10 mouse cellular contexts compared by ENCODE assay signal in genomic region chr10:114805884-114806283, GRCm38 (mm10). TPM values are rescaled to one million over a fixed set of nuclear protein-coding genes. Genes with fewer than 3 reads are reported as not detected.
A peak's percentile ranks its signal among the peaks of the same experiment; 100 is the strongest.
DNase-seq lines count a peak whose midpoint lies in the region; ATAC-seq and TF ChIP-seq lines count a peak whose summit lies in the region.
"Had no signal": no experiment of that assay in that cellular context is flagged by ENCODE, and none has a peak within 500 bp of the region (broad histone marks: within the 10 kb centered on the region; RNA-seq: fewer than 3 reads in every experiment).

No protein-coding gene starts in this region.

- intact Hi-C loops in left cerebral cortex, adult 2 months (cut with DNase I), result loop anchor here (10.0 kb wide), 2 partner anchors 351 to 1781 kb away; no protein-coding TSS in a partner anchor
- intact Hi-C loops in left cerebral cortex, postnatal 25 days (cut with DNase I), result loop anchor here (10.0 kb wide), 1 partner anchor 341 kb away; no protein-coding TSS in a partner anchor

- no peak overlapping the region for H3K4me3 ChIP-seq in forebrain, embryonic 10.5 days
- H3K4me3 ChIP-seq in forebrain, embryonic 12.5 days (replicated peaks), result no peak overlapping the region
- H3K4me3 ChIP-seq in left cerebral cortex, adult 2 months, result no peak overlapping the region

- no peak overlapping the region for H3K27ac ChIP-seq in forebrain, embryonic 10.5 days
- no peak overlapping the region for H3K27ac ChIP-seq in forebrain, embryonic 12.5 days
- H3K27ac ChIP-seq in left cerebral cortex, adult 2 months, result no peak overlapping the region

- ATAC-seq in forebrain, embryonic 12.5 days (ENCODE audit: low FRiP score), result no peak
- no peak for ATAC-seq in granulocyte monocyte progenitor cell, adult 5-6 weeks (replicated peaks; ENCODE audit: poor library complexity, severe bottlenecking)

- DNase-seq in forebrain, embryonic 10.5 days (ENCODE audit: extremely low spot score, low spot score), result peak; percentile 42
- no peak for DNase-seq in left cerebral cortex, adult 2 months (ENCODE audit: extremely low spot score in 1 of 2, low spot score in 2 of 2)
- DNase-seq in left cerebral cortex, postnatal 25 days (ENCODE audit: low spot score in 2 of 2), result no peak
- DNase-seq in NIH3T3 (ENCODE audit: low read depth), result peak; percentile 49
- peak; percentile 20 for DNase-seq in embryo, embryonic 9.5 days (ENCODE audit: extremely low spot score)
- DNase-seq in heart, adult 18-20 months, result no peak
- DNase-seq: thymus, postnatal 14 days had no signal

- no peaks in the 10 kb centered on the region for H3K36me3 ChIP-seq in forebrain, embryonic 10.5 days (replicated peaks)
- H3K36me3 ChIP-seq in forebrain, embryonic 12.5 days (replicated peaks), result no peaks in the 10 kb centered on the region

- no peak overlapping the region for H3K9ac ChIP-seq in forebrain, embryonic 12.5 days

- peaks cover 45% of the 10 kb centered on the region for H3K27me3 ChIP-seq in forebrain, embryonic 10.5 days (ENCODE audit: poor library complexity, severe bottlenecking)
- H3K27me3 ChIP-seq in forebrain, embryonic 12.5 days, result peaks cover 26% of the 10 kb centered on the region

- H3K4me1 ChIP-seq in forebrain, embryonic 10.5 days, result peaks cover 18% of the 10 kb centered on the region
- peaks cover 12% of the 10 kb centered on the region for H3K4me1 ChIP-seq in forebrain, embryonic 12.5 days

- TF ChIP-seq CTCF in left cerebral cortex, adult 2 months (IDR thresholded peaks at IDR 0.05), result peak; percentile 65

- no peak overlapping the region for H3K4me2 ChIP-seq in forebrain, embryonic 12.5 days

- H3K9me3 ChIP-seq in forebrain, embryonic 10.5 days, result no peaks in the 10 kb centered on the region
- H3K9me3 ChIP-seq in forebrain, embryonic 12.5 days, result no peaks in the 10 kb centered on the region

- 42% methylated on average over 3 of the region's 3 CpGs for WGBS in forebrain, embryonic 10.5 days
- WGBS in forebrain, embryonic 12.5 days, result 33% methylated on average over 3 of the region's 3 CpGs

RNA-seq across cellular contexts. Expression of gene Trhde, which starts 3.8 kb away (rescaled TPM):
- 0.10 and 0.24 TPM in 2 replicates for polyA plus RNA-seq in forebrain, embryonic 10.5 days (2016; fragmentation: Nextera tagmentation; extraction: Ambion mirVana)
- polyA plus RNA-seq in forebrain, embryonic 12.5 days (2016; fragmentation: Nextera tagmentation; extraction: Ambion mirVana), result 0.96 and 1.6 TPM in 2 replicates
- total RNA-seq in left cerebral cortex, adult 2 months (2021), result 10 to 100 TPM; 29.1 to 29.6 TPM
- total RNA-seq in left cerebral cortex, postnatal 25 days (2021), result 10 to 100 TPM; 32.1 to 33.0 TPM
- not detected in 2 replicates for total RNA-seq in granulocyte monocyte progenitor cell, adult 5-6 weeks (2014; fragmentation: Nextera tagmentation)
- total RNA-seq in granulocyte monocyte progenitor cell, adult 5-6 weeks (2017), result not detected in 2 replicates
- under 1 TPM; 0.17 to 0.33 TPM for total RNA-seq in heart, adult 18-20 months (2021)
- polyA plus RNA-seq: liver, embryonic 16.5 days had no signal

Comparison
In these comparisons a context has a peak if more than half of its experiments do, and no peak if none do; other contexts are left out.
1. DNase-seq: peak in forebrain, embryonic 10.5 days (single experiment), NIH3T3 (single experiment) and embryo, embryonic 9.5 days (single experiment); none in left cerebral cortex, adult 2 months (0 of 2), left cerebral cortex, postnatal 25 days (0 of 2) and heart, adult 18-20 months (0 of 2).
2. RNA of gene Trhde, which starts 3.8 kb away (total RNA-seq): 32.1 to 33.0 TPM in left cerebral cortex, postnatal 25 days and 29.1 to 29.6 TPM in left cerebral cortex, adult 2 months; 0.17 to 0.33 TPM in heart, adult 18-20 months and not detected in granulocyte monocyte progenitor cell, adult 5-6 weeks; every median in the first group is over 10 times any median in the second.